Mouse (Mus musculus): ENCODE measurements around the gene Itpripl2.

GRCm38 (mm10) chr7:118491431-118492147 lies at the start of gene Itpripl2:
- TF ChIP-seq CTCF (IDR thresholded peaks at IDR 0.05; ENCODE audit: low read depth, low read length) (no peak), GATA1 (IDR thresholded peaks at IDR 0.05; ENCODE audit: borderline replicate concordance, low read length) (no peak), TAL1 (conservative IDR thresholded peaks at IDR 0.05; ENCODE audit: low read depth, low read length) (no peak)

Measured in G1E (cell line).